ENCODE assay signal across 30 mouse cellular contexts in genomic region chr11:94695508-94695907, GRCm38 (mm10). TPM values are rescaled to one million over a fixed set of nuclear protein-coding genes. Genes with fewer than 3 reads are reported as not detected.
A peak's percentile ranks its signal among the peaks of the same experiment; 100 is the strongest.
DNase-seq lines count a peak whose midpoint lies in the region; ATAC-seq and TF ChIP-seq lines count a peak whose summit lies in the region.
"Had no signal": no experiment of that assay in that cellular context is flagged by ENCODE, and none has a peak within 500 bp of the region (broad histone marks: within the 10 kb centered on the region; RNA-seq: fewer than 3 reads in every experiment).

No protein-coding gene starts in this region.

- H3K79me2 ChIP-seq in CH12.LX (replicated peaks; ENCODE audit: control insufficient read depth, extremely low read depth, insufficient read depth, poor library complexity, severe bottlenecking): no peaks in the 10 kb centered on the region

- no peak for TF ChIP-seq CTCF in CH12.LX (conservative IDR thresholded peaks at IDR 0.05 in 1 of 2, IDR thresholded peaks at IDR 0.05 in 1 of 2; ENCODE audit: low read depth in 2 of 2, low read length in 2 of 2)

- H3K27ac ChIP-seq in CH12.LX (ENCODE audit: insufficient read depth, low read depth): no peak overlapping the region
- no peak overlapping the region for H3K27ac ChIP-seq in intestine, embryonic 16.5 days (ENCODE audit: low read length)
- no peak overlapping the region for H3K27ac ChIP-seq in heart, embryonic 11.5 days (ENCODE audit: low read depth, low read length)
- H3K27ac ChIP-seq: forebrain, embryonic 10.5 days; forebrain, embryonic 13.5 days; heart, embryonic 13.5 days; hindbrain, embryonic 14.5 days; hindbrain, postnatal 0 days had no signal

- H3K9me3 ChIP-seq in CH12.LX (replicated peaks; ENCODE audit: low read length): peaks cover 6% of the 10 kb centered on the region
- no peaks in the 10 kb centered on the region for H3K9me3 ChIP-seq in intestine, embryonic 16.5 days (ENCODE audit: control insufficient read depth, low read length)
- H3K9me3 ChIP-seq in heart, embryonic 11.5 days (replicated peaks; ENCODE audit: control insufficient read depth, low read length): no peaks in the 10 kb centered on the region
- H3K9me3 ChIP-seq: forebrain, embryonic 10.5 days; forebrain, embryonic 13.5 days; heart, embryonic 13.5 days had no signal

- no peak; the same call in 1 of the 2 replicates for TF ChIP-seq RAD21 in CH12.LX (IDR thresholded peaks at IDR 0.05; ENCODE audit: low read depth, low read length)

- peak; percentile 40 for DNase-seq in CD4-positive, CD25-positive, alpha-beta regulatory T cell, adult 2 months (ENCODE audit: low read depth, low spot score)
- peak; percentile 64 for DNase-seq in thymus, postnatal 0 days (ENCODE audit: low spot score)
- DNase-seq in thymus, postnatal 14 days: no peak
- DNase-seq in CH12.LX (ENCODE audit: extremely low read depth): peak; percentile 70
- DNase-seq in naive thymus-derived CD4-positive, alpha-beta T cell, adult 2 months (ENCODE audit: low read depth): peak; percentile 64
- DNase-seq: adrenal gland, adult 8-10 months; adrenal gland, postnatal 25 days; B cell, adult 2 months; cerebellum, adult 18-20 months; cerebellum, adult 9-10 months; cerebellum, postnatal 14 days; gastrocnemius, postnatal 14 days; heart, adult 11 months; heart, postnatal 14 days; heart, postnatal 4 days had no signal

- WGBS in intestine, embryonic 16.5 days: 71% methylated on average over 6 of the region's 6 CpGs
- 71% methylated on average over 6 of the region's 6 CpGs for WGBS in heart, embryonic 11.5 days (ENCODE audit: insufficient replicate concordance)

- H3K4me1 ChIP-seq in CH12.LX (ENCODE audit: control insufficient read depth in 1 of 2, insufficient read depth in 2 of 2): peaks cover 23 to 66% of the 10 kb centered on the region in 2 experiments
- H3K4me1 ChIP-seq in intestine, embryonic 16.5 days (ENCODE audit: control insufficient read depth, insufficient read depth, low read length): no peaks in the 10 kb centered on the region
- no peaks in the 10 kb centered on the region for H3K4me1 ChIP-seq in heart, embryonic 11.5 days (ENCODE audit: control insufficient read depth, insufficient read depth, low read length)
- H3K4me1 ChIP-seq: forebrain, embryonic 13.5 days had no signal

- no peaks in the 10 kb centered on the region for H3K27me3 ChIP-seq in CH12.LX (replicated peaks)
- no peaks in the 10 kb centered on the region for H3K27me3 ChIP-seq in intestine, embryonic 16.5 days (replicated peaks; ENCODE audit: control insufficient read depth, insufficient read depth, low read length)
- no peaks in the 10 kb centered on the region for H3K27me3 ChIP-seq in heart, embryonic 11.5 days (ENCODE audit: control insufficient read depth, insufficient read depth, low read length)
- H3K27me3 ChIP-seq: forebrain, embryonic 13.5 days; heart, embryonic 13.5 days had no signal

- no peak overlapping the region; the same call in 1 of the 2 replicates for H3K4me2 ChIP-seq in CH12.LX (ENCODE audit: insufficient read depth, low read depth, poor library complexity, severe bottlenecking)
- no peak overlapping the region for H3K4me2 ChIP-seq in intestine, embryonic 16.5 days (ENCODE audit: low read depth, low read length)
- no peak overlapping the region for H3K4me2 ChIP-seq in heart, embryonic 11.5 days
- H3K4me2 ChIP-seq: forebrain, embryonic 13.5 days; heart, embryonic 13.5 days; hindbrain, embryonic 14.5 days had no signal

- peak; percentile 78 for TF ChIP-seq EP300 in CH12.LX (IDR thresholded peaks at IDR 0.05; ENCODE audit: low read length)

- dilution Hi-C loops in CH12.LX (cut with MboI; ENCODE audit: extremely low pct_ligation_motif_present, extremely low pct_unique_long_range_greater_than_20kb, low sequenced_read_pairs): no loop called here

- no peak for ATAC-seq in CD4-positive, CD25-positive, alpha-beta regulatory T cell, adult 4 months
- no peak for ATAC-seq in intestine, embryonic 16.5 days
- no peak for ATAC-seq in heart, embryonic 11.5 days (replicated peaks; ENCODE audit: insufficient number of reproducible peaks, low FRiP score, low TSS enrichment)
- ATAC-seq: activated CD4-positive, CD25-positive, alpha-beta regulatory T cell, adult 4 months; forebrain, embryonic 13.5 days; forebrain, embryonic 16.5 days; hindbrain, postnatal 0 days had no signal

- H3K4me3 ChIP-seq in CH12.LX (replicated peaks in 1 of 3; ENCODE audit: low read depth in 2 of 3, low read length in 2 of 3, poor library complexity in 1 of 3): no peak overlapping the region
- H3K4me3 ChIP-seq in intestine, embryonic 16.5 days (ENCODE audit: low read length): no peak overlapping the region
- H3K4me3 ChIP-seq in heart, embryonic 11.5 days (ENCODE audit: low read depth, low read length): no peak overlapping the region
- H3K4me3 ChIP-seq: forebrain, embryonic 10.5 days; forebrain, embryonic 13.5 days; heart, embryonic 13.5 days had no signal

- no peak for TF ChIP-seq POLR2A in CH12.LX (IDR thresholded peaks at IDR 0.05; ENCODE audit: low read depth, low read length)

- H3K36me3 ChIP-seq in CH12.LX (replicated peaks in 1 of 2; ENCODE audit: control insufficient read depth in 1 of 2, insufficient read depth in 1 of 2, low read length in 1 of 2): no peaks in the 10 kb centered on the region
- no peaks in the 10 kb centered on the region for H3K36me3 ChIP-seq in intestine, embryonic 16.5 days (ENCODE audit: control insufficient read depth, insufficient read depth, low read length)
- no peaks in the 10 kb centered on the region for H3K36me3 ChIP-seq in heart, embryonic 11.5 days (ENCODE audit: control insufficient read depth, insufficient read depth, low read length)
- H3K36me3 ChIP-seq: forebrain, embryonic 10.5 days; heart, embryonic 13.5 days had no signal

- peak overlapping the region; percentile 48 for H3K9ac ChIP-seq in CH12.LX (ENCODE audit: insufficient read depth, low read depth)
- no peak overlapping the region for H3K9ac ChIP-seq in intestine, embryonic 16.5 days (ENCODE audit: low read depth, low read length)
- H3K9ac ChIP-seq in heart, embryonic 11.5 days (ENCODE audit: low read depth, low read length): no peak overlapping the region
- H3K9ac ChIP-seq: forebrain, embryonic 13.5 days; heart, embryonic 13.5 days; hindbrain, embryonic 14.5 days had no signal

- in situ Hi-C loops in CH12.LX (cut with MboI; ENCODE audit: low pct_ligation_motif_present, low pct_unique_long_range_greater_than_20kb, low sequenced_read_pairs): no loop called here

TF ChIP-seq in CH12.LX, 34 proteins besides CTCF, POLR2A, EP300 and RAD21 (continues in another document):
- TF ChIP-seq TCF12 (IDR thresholded peaks at IDR 0.05; ENCODE audit: low read depth, low read length): peak; percentile 40; the same call in 1 of the 2 replicates
- TF ChIP-seq CHD2 (IDR thresholded peaks at IDR 0.05; ENCODE audit: low read length): no peak; the same call in 1 of the 2 replicates
- TF ChIP-seq RCOR1 (conservative IDR thresholded peaks at IDR 0.05; ENCODE audit: low read depth, low read length): no peak

RNA-seq across cellular contexts. Expression of gene Gm11541, which starts 8.8 kb away (rescaled TPM):
- not detected for polyA plus RNA-seq in CD4-positive, CD25-positive, alpha-beta regulatory T cell, adult 4 months (2017; shearing (Covaris generic))
- 0.08 and 0.13 TPM in 2 replicates for polyA plus RNA-seq in thymus, postnatal 0 days (2015; fragmentation: Nextera tagmentation; extraction: Ambion mirVana)
- total RNA-seq in CH12.LX (2012; rRNA removed): not detected in 2 replicates
- total RNA-seq in CH12.LX (2014; rRNA removed): 0.17 TPM in 1 of 2 replicates, not detected in the other
- not detected in 2 replicates for polyA plus RNA-seq in CH12.LX (2012; ENCODE audit: insufficient read length, low read depth)
- polyA plus RNA-seq in intestine, embryonic 16.5 days (2015; fragmentation: Nextera tagmentation; extraction: Ambion mirVana): 0.42 and 0.50 TPM in 2 replicates
- polyA plus RNA-seq in heart, embryonic 11.5 days (2014; fragmentation: Nextera tagmentation; extraction: Ambion mirVana): not detected in 2 replicates
- total RNA-seq: adrenal gland, adult 8-10 months; adrenal gland, postnatal 25 days; gastrocnemius, adult 18-20 months; gastrocnemius, postnatal 14 days; gastrocnemius, postnatal 4 days; heart, postnatal 14 days; heart, postnatal 4 days; MEL had no signal
- polyA plus RNA-seq: activated CD4-positive, CD25-positive, alpha-beta regulatory T cell, adult 4 months; forebrain, embryonic 10.5 days; forebrain, embryonic 13.5 days; forebrain, embryonic 16.5 days; heart, embryonic 13.5 days; heart, embryonic 16.5 days; hindbrain, embryonic 14.5 days had no signal

RNA-seq across cellular contexts. Expression of gene Xylt2, which starts 18.2 kb away (rescaled TPM):
- 1 to 10 TPM; 5.4 to 7.0 TPM for polyA plus RNA-seq in CD4-positive, CD25-positive, alpha-beta regulatory T cell, adult 4 months (2017; shearing (Covaris generic))
- 13.0 and 15.4 TPM in 2 replicates for polyA plus RNA-seq in thymus, postnatal 0 days (2015; fragmentation: Nextera tagmentation; extraction: Ambion mirVana)
- 15.5 and 20.2 TPM in 2 replicates for total RNA-seq in CH12.LX (2012; rRNA removed)
- total RNA-seq in CH12.LX (2014; rRNA removed): 10.1 and 11.2 TPM in 2 replicates
- 15.2 and 16.3 TPM in 2 replicates for polyA plus RNA-seq in CH12.LX (2012; ENCODE audit: insufficient read length, low read depth)
- polyA plus RNA-seq in intestine, embryonic 16.5 days (2015; fragmentation: Nextera tagmentation; extraction: Ambion mirVana): 11.3 and 11.6 TPM in 2 replicates
- 9.0 and 11.9 TPM in 2 replicates for polyA plus RNA-seq in heart, embryonic 11.5 days (2014; fragmentation: Nextera tagmentation; extraction: Ambion mirVana)

RNA-seq across cellular contexts. Expression of gene Eme1, which starts 41.7 kb away (rescaled TPM):
- polyA plus RNA-seq in CD4-positive, CD25-positive, alpha-beta regulatory T cell, adult 4 months (2017; shearing (Covaris generic)): 1 to 10 TPM; 2.0 to 3.1 TPM
- 16.2 and 16.8 TPM in 2 replicates for polyA plus RNA-seq in thymus, postnatal 0 days (2015; fragmentation: Nextera tagmentation; extraction: Ambion mirVana)
- total RNA-seq in CH12.LX (2012; rRNA removed): 36.8 and 46.9 TPM in 2 replicates
- total RNA-seq in CH12.LX (2014; rRNA removed): 38.4 and 40.8 TPM in 2 replicates
- polyA plus RNA-seq in CH12.LX (2012; ENCODE audit: insufficient read length, low read depth): 45.9 and 55.2 TPM in 2 replicates
- polyA plus RNA-seq in intestine, embryonic 16.5 days (2015; fragmentation: Nextera tagmentation; extraction: Ambion mirVana): 14.4 and 16.0 TPM in 2 replicates
- 17.5 and 17.9 TPM in 2 replicates for polyA plus RNA-seq in heart, embryonic 11.5 days (2014; fragmentation: Nextera tagmentation; extraction: Ambion mirVana)
- total RNA-seq: gastrocnemius, adult 18-20 months had no signal

RNA-seq across cellular contexts. Expression of gene Mrpl27, which starts 41.9 kb away (rescaled TPM):
- 10 to 100 TPM; 54.0 to 64.5 TPM for polyA plus RNA-seq in CD4-positive, CD25-positive, alpha-beta regulatory T cell, adult 4 months (2017; shearing (Covaris generic))
- polyA plus RNA-seq in thymus, postnatal 0 days (2015; fragmentation: Nextera tagmentation; extraction: Ambion mirVana): 109 and 134 TPM in 2 replicates
- total RNA-seq in CH12.LX (2012; rRNA removed) (104 and 114 TPM in 2 replicates), CH12.LX (2014; rRNA removed) (128 and 139 TPM in 2 replicates)
- polyA plus RNA-seq in CH12.LX (2012; ENCODE audit: insufficient read length, low read depth): 86.6 and 95.2 TPM in 2 replicates
- 141 and 151 TPM in 2 replicates for polyA plus RNA-seq in intestine, embryonic 16.5 days (2015; fragmentation: Nextera tagmentation; extraction: Ambion mirVana)
- polyA plus RNA-seq in heart, embryonic 11.5 days (2014; fragmentation: Nextera tagmentation; extraction: Ambion mirVana): 128 and 136 TPM in 2 replicates

RNA-seq across cellular contexts. Expression of gene Cdc34b, which starts 46.1 kb away (rescaled TPM):
- polyA plus RNA-seq in CD4-positive, CD25-positive, alpha-beta regulatory T cell, adult 4 months (2017; shearing (Covaris generic)): not detected
- 0.12 TPM in 1 of 2 replicates, not detected in the other for polyA plus RNA-seq in thymus, postnatal 0 days (2015; fragmentation: Nextera tagmentation; extraction: Ambion mirVana)
- 0.21 TPM in 1 of 2 replicates, not detected in the other for total RNA-seq in CH12.LX (2012; rRNA removed)
- total RNA-seq in CH12.LX (2014; rRNA removed): 0.19 TPM in 1 of 2 replicates, not detected in the other
- polyA plus RNA-seq in CH12.LX (2012; ENCODE audit: insufficient read length, low read depth): not detected in 2 replicates
- not detected in 2 replicates for polyA plus RNA-seq in intestine, embryonic 16.5 days (2015; fragmentation: Nextera tagmentation; extraction: Ambion mirVana)
- polyA plus RNA-seq in heart, embryonic 11.5 days (2014; fragmentation: Nextera tagmentation; extraction: Ambion mirVana): 0.13 TPM in 1 of 2 replicates, not detected in the other
- polyA plus RNA-seq: activated CD4-positive, CD25-positive, alpha-beta regulatory T cell, adult 4 months; forebrain, embryonic 13.5 days; forebrain, embryonic 16.5 days; hindbrain, embryonic 14.5 days; hindbrain, postnatal 0 days; intestine, embryonic 14.5 days had no signal
